ENCODE assay signal across 9 mouse cellular contexts in genomic region chr2:129696059-129696458, GRCm38 (mm10). TPM values are rescaled to one million over a fixed set of nuclear protein-coding genes. Genes with fewer than 3 reads are reported as not detected.
DNase-seq lines count a peak whose midpoint lies in the region; ATAC-seq lines count a peak whose summit lies in the region.
"Had no signal": no experiment of that assay in that cellular context is flagged by ENCODE, and none has a peak within 500 bp of the region (broad histone marks: within the 10 kb centered on the region; RNA-seq: fewer than 3 reads in every experiment).

No protein-coding gene starts in this region.

- no peaks in the 10 kb centered on the region for H3K9me3 ChIP-seq in hindbrain, embryonic 10.5 days
- no peaks in the 10 kb centered on the region for H3K9me3 ChIP-seq in hindbrain, embryonic 13.5 days
- H3K9me3 ChIP-seq: lung, embryonic 15.5 days had no signal

- DNase-seq in hindbrain, embryonic 10.5 days (ENCODE audit: low spot score) = peak; percentile 61
- peak; percentile 53 for DNase-seq in 3T3-L1 (ENCODE audit: low read depth, low spot score)
- DNase-seq in R1 (ENCODE audit: low read depth, low spot score) = peak; percentile 96
- peak; percentile 69 to 75 for DNase-seq in cerebellum, postnatal 10 days
- peak; percentile 8 to 36 for DNase-seq in thymus, postnatal 10 days (ENCODE audit: low spot score in 2 of 2)

- H3K4me3 ChIP-seq in hindbrain, embryonic 10.5 days = no peak overlapping the region
- no peak overlapping the region for H3K4me3 ChIP-seq in hindbrain, embryonic 13.5 days
- H3K4me3 ChIP-seq: lung, embryonic 15.5 days had no signal

- H3K27me3 ChIP-seq in hindbrain, embryonic 10.5 days (ENCODE audit: insufficient read depth, poor library complexity, severe bottlenecking) = peaks cover 39% of the 10 kb centered on the region
- peaks cover 39% of the 10 kb centered on the region for H3K27me3 ChIP-seq in hindbrain, embryonic 13.5 days

- no peak overlapping the region for H3K9ac ChIP-seq in hindbrain, embryonic 13.5 days
- H3K9ac ChIP-seq: lung, embryonic 15.5 days had no signal

- no peaks in the 10 kb centered on the region for H3K36me3 ChIP-seq in hindbrain, embryonic 10.5 days
- H3K36me3 ChIP-seq in hindbrain, embryonic 13.5 days = no peaks in the 10 kb centered on the region
- H3K36me3 ChIP-seq: lung, embryonic 15.5 days had no signal

- no peak overlapping the region for H3K27ac ChIP-seq in hindbrain, embryonic 10.5 days
- no peak overlapping the region for H3K27ac ChIP-seq in hindbrain, embryonic 13.5 days
- H3K27ac ChIP-seq: lung, embryonic 15.5 days had no signal

- peaks cover 10% of the 10 kb centered on the region for H3K4me1 ChIP-seq in hindbrain, embryonic 10.5 days (replicated peaks)
- H3K4me1 ChIP-seq in hindbrain, embryonic 13.5 days (replicated peaks) = peaks cover 12% of the 10 kb centered on the region
- H3K4me1 ChIP-seq: lung, embryonic 15.5 days had no signal

- no peak for ATAC-seq in hindbrain, embryonic 13.5 days (ENCODE audit: low FRiP score)
- ATAC-seq in granulocyte monocyte progenitor cell, adult 5-6 weeks (replicated peaks; ENCODE audit: poor library complexity, severe bottlenecking) = peak; percentile 40; the same call in 1 of the 2 replicates
- ATAC-seq in megakaryocyte, adult 5-6 weeks (ENCODE audit: poor library complexity, severe bottlenecking) = peak; percentile 59

- 15% methylated on average over 4 of the region's 4 CpGs for WGBS in hindbrain, embryonic 10.5 days
- 9% methylated on average over 4 of the region's 4 CpGs for WGBS in hindbrain, embryonic 13.5 days

- H3K4me2 ChIP-seq in hindbrain, embryonic 13.5 days = no peak overlapping the region
- H3K4me2 ChIP-seq: lung, embryonic 15.5 days had no signal

RNA-seq across cellular contexts. Expression of gene Pdyn, which starts 3.6 kb away (rescaled TPM):
- 0.12 and 0.58 TPM in 2 replicates for polyA plus RNA-seq in hindbrain, embryonic 10.5 days (2016; fragmentation: Nextera tagmentation; extraction: Ambion mirVana)
- 10.5 and 13.4 TPM in 2 replicates for polyA plus RNA-seq in hindbrain, embryonic 13.5 days (2015; fragmentation: Nextera tagmentation; extraction: Ambion mirVana)
- total RNA-seq in granulocyte monocyte progenitor cell, adult 5-6 weeks (2014; fragmentation: Nextera tagmentation) = not detected in 2 replicates
- total RNA-seq in granulocyte monocyte progenitor cell, adult 5-6 weeks (2017) = not detected in 2 replicates
- total RNA-seq in megakaryocyte, adult 5-6 weeks (2015) = not detected in 2 replicates
- total RNA-seq in megakaryocyte, adult 5-6 weeks (2017) = not detected in 2 replicates

Comparison
In these comparisons a context has a peak if more than half of its experiments do, and no peak if none do; other contexts are left out.
1. DNase-seq: peak in every context shown above with its lines; median percentile 96 in R1; 72 in cerebellum, postnatal 10 days; 61 in hindbrain, embryonic 10.5 days; 53 in 3T3-L1; 22 in thymus, postnatal 10 days.